ENCODE assay signal across 15 mouse cellular contexts in the genomic region with DNA sequence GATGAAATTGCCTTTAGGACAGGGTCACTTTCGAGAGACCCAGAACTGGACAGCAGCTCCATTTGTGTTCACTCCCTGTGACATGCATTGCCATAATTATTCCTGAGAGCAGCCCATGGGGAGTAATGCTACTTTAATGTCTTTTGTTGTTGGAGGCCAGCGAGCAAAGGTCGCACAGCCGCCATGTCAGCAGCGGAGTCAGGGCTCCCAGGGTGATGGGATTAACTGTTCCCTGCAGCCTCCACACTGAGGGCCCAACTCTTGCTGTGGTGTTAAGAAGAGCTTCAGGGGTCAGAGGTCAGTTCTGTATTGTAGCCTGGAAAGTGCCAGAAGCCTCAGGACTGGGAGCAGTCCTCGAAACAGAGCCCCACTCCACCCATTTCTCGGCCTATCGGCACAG.
DNase-seq lines count a peak whose midpoint lies in the region; ATAC-seq and TF ChIP-seq lines count a peak whose summit lies in the region.
"Had no signal": no experiment of that assay in that cellular context is flagged by ENCODE, and none has a peak within 500 bp of the region (broad histone marks: within the 10 kb centered on the region; RNA-seq: fewer than 3 reads in every experiment).

No protein-coding gene starts in this region.

- no peak for DNase-seq in heart, adult 2 months
- no peak for DNase-seq in heart, adult 8-10 months (ENCODE audit: low spot score)
- peak; percentile 38 for DNase-seq in liver, adult 2 months (ENCODE audit: extremely low read depth, low read depth, low spot score)
- no peak for DNase-seq in liver, postnatal 0 days
- DNase-seq in kidney, postnatal 36 days = peak; percentile 57 to 59
- DNase-seq in left cerebral cortex, adult 2 months (ENCODE audit: extremely low spot score in 1 of 2, low spot score in 2 of 2) = no peak
- no peak for DNase-seq in left cerebral cortex, postnatal 25 days (ENCODE audit: low spot score in 2 of 2)
- DNase-seq: B cell, adult 2 months; layer of hippocampus, adult 9-11 months; midbrain, embryonic 14.5 days; thymus, postnatal 14 days had no signal

- H3K27ac ChIP-seq in heart, adult 2 months = peak overlapping the region; percentile 84
- H3K27ac ChIP-seq in liver, adult 2 months (replicated peaks; ENCODE audit: insufficient read depth, low read depth, low read length) = peak overlapping the region; percentile 43
- H3K27ac ChIP-seq in liver, postnatal 0 days (ENCODE audit: low read depth) = no peak overlapping the region
- no peak overlapping the region for H3K27ac ChIP-seq in left cerebral cortex, adult 2 months
- H3K27ac ChIP-seq: forebrain, embryonic 13.5 days; liver, embryonic 15.5 days; stomach, embryonic 15.5 days had no signal

- H3K9ac ChIP-seq in heart, adult 2 months (ENCODE audit: low read depth, low read length) = no peak overlapping the region
- H3K9ac ChIP-seq in liver, adult 2 months (ENCODE audit: low read depth, low read length) = no peak overlapping the region
- no peak overlapping the region for H3K9ac ChIP-seq in liver, postnatal 0 days (replicated peaks)
- H3K9ac ChIP-seq: forebrain, embryonic 13.5 days; heart, embryonic 12.5 days; liver, embryonic 15.5 days; stomach, embryonic 15.5 days had no signal

- no peak for TF ChIP-seq POLR2A in heart, adult 2 months (IDR thresholded peaks at IDR 0.05; ENCODE audit: insufficient read depth, low read depth, low read length)
- no peak for TF ChIP-seq POLR2A in liver, adult 2 months (IDR thresholded peaks at IDR 0.05; ENCODE audit: extremely low read depth, insufficient read depth, low read length)

- 80% methylated on average over 8 of the region's 8 CpGs for WGBS in heart, adult 2 months
- WGBS in liver, adult 2 months = 73% methylated on average over 8 of the region's 8 CpGs
- WGBS in liver, postnatal 0 days (ENCODE audit: insufficient replicate concordance) = 91% methylated on average over 8 of the region's 8 CpGs

- no peaks in the 10 kb centered on the region; the same call in 1 of the 2 replicates for H3K4me1 ChIP-seq in heart, adult 2 months (ENCODE audit: control insufficient read depth, insufficient read depth, low read length)
- H3K4me1 ChIP-seq in liver, adult 2 months (ENCODE audit: control insufficient read depth, insufficient read depth, low read length) = peaks cover 13% of the 10 kb centered on the region
- peaks cover 2% of the 10 kb centered on the region; the same call in 1 of the 2 replicates for H3K4me1 ChIP-seq in liver, postnatal 0 days (ENCODE audit: insufficient read depth)
- H3K4me1 ChIP-seq: forebrain, embryonic 13.5 days; heart, embryonic 12.5 days; liver, embryonic 15.5 days had no signal

- no peak overlapping the region for H3K4me3 ChIP-seq in heart, adult 2 months
- H3K4me3 ChIP-seq in liver, adult 2 months (ENCODE audit: insufficient read depth, low read depth, low read length) = no peak overlapping the region
- no peak overlapping the region for H3K4me3 ChIP-seq in liver, postnatal 0 days (ENCODE audit: low read depth, low read length)
- no peak overlapping the region for H3K4me3 ChIP-seq in left cerebral cortex, adult 2 months
- H3K4me3 ChIP-seq: forebrain, embryonic 13.5 days; heart, embryonic 12.5 days; liver, embryonic 15.5 days; stomach, embryonic 15.5 days had no signal

- intact Hi-C loops in heart, adult 2 months (cut with DNase I) = loop anchor here (2.0 kb wide), 1 partner anchor 60 kb away; no protein-coding TSS in a partner anchor
- intact Hi-C loops in left cerebral cortex, adult 2 months (cut with DNase I) = no loop called here
- intact Hi-C loops in left cerebral cortex, postnatal 25 days (cut with DNase I) = no loop called here

- H3K79me2 ChIP-seq in heart, adult 2 months (replicated peaks; ENCODE audit: control insufficient read depth, insufficient read depth, low read length) = no peaks in the 10 kb centered on the region
- H3K79me2 ChIP-seq in liver, adult 2 months (ENCODE audit: control insufficient read depth, insufficient read depth, low read length) = no peaks in the 10 kb centered on the region

- no peaks in the 10 kb centered on the region for H3K9me3 ChIP-seq in liver, postnatal 0 days (ENCODE audit: low read length)
- H3K9me3 ChIP-seq: forebrain, embryonic 13.5 days; heart, embryonic 12.5 days; liver, embryonic 15.5 days; stomach, embryonic 15.5 days had no signal

- no peak overlapping the region for H3K4me2 ChIP-seq in liver, postnatal 0 days (ENCODE audit: low read depth, low read length)
- H3K4me2 ChIP-seq: forebrain, embryonic 13.5 days; heart, embryonic 12.5 days; liver, embryonic 15.5 days; stomach, embryonic 15.5 days had no signal

- no peak for TF ChIP-seq EP300 in heart, adult 2 months (IDR thresholded peaks at IDR 0.05; ENCODE audit: insufficient read depth, low read depth, low read length)
- no peak for TF ChIP-seq EP300 in liver, postnatal 0 days (IDR thresholded peaks at IDR 0.05; ENCODE audit: low read depth)

- no peaks in the 10 kb centered on the region for H3K36me3 ChIP-seq in heart, adult 2 months (ENCODE audit: control insufficient read depth, insufficient read depth, low read length)
- no peaks in the 10 kb centered on the region for H3K36me3 ChIP-seq in liver, adult 2 months (ENCODE audit: control insufficient read depth, insufficient read depth, low read length)
- no peaks in the 10 kb centered on the region for H3K36me3 ChIP-seq in liver, postnatal 0 days (replicated peaks; ENCODE audit: insufficient read depth, low read length)
- H3K36me3 ChIP-seq: heart, embryonic 12.5 days; liver, embryonic 15.5 days; stomach, embryonic 15.5 days had no signal

- H3K27me3 ChIP-seq in heart, adult 2 months (ENCODE audit: control insufficient read depth, insufficient read depth, low read length) = no peaks in the 10 kb centered on the region
- no peaks in the 10 kb centered on the region for H3K27me3 ChIP-seq in liver, adult 2 months (ENCODE audit: control insufficient read depth, insufficient read depth, low read length)
- H3K27me3 ChIP-seq in liver, postnatal 0 days (ENCODE audit: insufficient read depth, low read length) = no peaks in the 10 kb centered on the region
- H3K27me3 ChIP-seq: forebrain, embryonic 13.5 days; heart, embryonic 12.5 days; liver, embryonic 15.5 days; stomach, embryonic 15.5 days had no signal

- ATAC-seq in liver, postnatal 0 days = no peak
- ATAC-seq: forebrain, embryonic 13.5 days had no signal

- TF ChIP-seq CTCF in heart, adult 2 months (IDR thresholded peaks at IDR 0.05) = no peak
- TF ChIP-seq CTCF in liver, adult 2 months (IDR thresholded peaks at IDR 0.05; ENCODE audit: low read depth, low read length) = no peak
- TF ChIP-seq CTCF in liver, postnatal 0 days (IDR thresholded peaks at IDR 0.05; ENCODE audit: low read depth) = no peak
- TF ChIP-seq CTCF in left cerebral cortex, adult 2 months (IDR thresholded peaks at IDR 0.05) = no peak

Comparison
In these comparisons a context has a peak if more than half of its experiments do, and no peak if none do; other contexts are left out.
1. DNase-seq: peak in liver, adult 2 months (single experiment) and kidney, postnatal 36 days (2 of 2); none in heart, adult 2 months (0 of 2), heart, adult 8-10 months (single experiment), liver, postnatal 0 days (single experiment), left cerebral cortex, adult 2 months (0 of 2) and left cerebral cortex, postnatal 25 days (0 of 2).
2. H3K27ac ChIP-seq: peak in heart, adult 2 months (single experiment) and liver, adult 2 months (single experiment); none in liver, postnatal 0 days (single experiment) and left cerebral cortex, adult 2 months (single experiment).